Mouse (Mus musculus) right cerebral cortex, adult 18-20 months (tissue): ENCODE results near the gene Rara.
"Not testable (repeated sequence)": the region's sequence is repeated elsewhere in the genome, so short reads cannot be mapped to it uniquely, and the experiment has no call there.

Experiments used
- DNase-seq: peaks from one replicate; pipeline ENCODE4 v3.0.0; 2022; ENCODE audit warnings: mixed read lengths

Rara gene

DNA sequence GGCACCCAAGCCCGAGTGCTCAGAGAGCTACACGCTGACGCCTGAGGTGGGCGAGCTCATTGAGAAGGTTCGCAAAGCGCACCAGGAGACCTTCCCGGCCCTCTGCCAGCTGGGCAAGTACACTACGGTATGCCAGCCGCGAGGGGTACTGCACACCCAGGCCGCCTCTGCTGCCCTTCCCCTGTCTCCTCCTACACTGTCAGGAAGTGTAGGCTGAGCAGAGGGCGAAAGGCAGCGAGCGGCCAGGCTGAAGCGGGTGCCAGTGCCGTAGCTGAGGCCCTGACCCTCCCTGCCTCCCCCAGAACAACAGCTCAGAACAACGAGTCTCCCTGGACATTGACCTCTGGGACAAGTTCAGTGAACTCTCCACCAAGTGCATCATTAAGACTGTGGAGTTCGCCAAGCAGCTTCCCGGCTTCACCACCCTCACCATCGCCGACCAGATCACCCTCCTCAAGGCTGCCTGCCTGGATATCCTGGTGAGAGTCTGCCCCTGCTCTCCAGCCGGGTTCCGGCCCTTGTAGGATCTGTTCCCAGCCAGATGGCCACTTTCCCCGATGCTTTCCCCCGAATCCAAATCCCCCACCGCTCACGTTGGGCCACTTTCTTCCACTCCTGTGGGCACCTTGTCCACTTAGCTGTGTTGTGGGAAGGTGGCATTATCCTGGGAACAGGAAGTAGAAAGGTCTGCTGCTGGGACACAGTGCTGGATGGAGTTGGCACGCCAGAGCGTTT is 42.7 kb downstream of the Rara start:
- DNase-seq: no peak

- DNase-seq: no peak
Measured at GRCm38 (mm10) chr11:98971316-98972031, 43.9 kb downstream of the Rara start.

DNA sequence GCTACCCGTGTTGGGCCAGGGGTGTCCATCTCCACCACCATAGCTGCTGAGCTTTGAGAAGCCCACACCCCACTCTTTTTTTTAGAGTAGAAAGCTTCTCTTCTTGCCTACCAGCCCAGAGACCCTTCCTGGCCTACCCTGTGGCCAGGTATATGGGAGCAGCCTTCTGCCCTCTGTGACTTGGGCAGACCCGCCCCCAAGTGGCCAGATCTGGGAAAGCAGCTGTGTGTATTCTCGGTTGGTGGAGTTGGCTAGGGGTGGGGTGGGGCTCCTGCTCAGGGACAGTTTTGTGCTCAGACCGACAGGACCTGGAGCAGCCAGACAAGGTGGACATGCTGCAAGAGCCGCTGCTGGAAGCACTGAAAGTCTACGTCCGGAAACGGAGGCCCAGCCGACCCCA is 44.6 kb downstream of the Rara start:
- DNase-seq: peak; percentile 80

- DNase-seq: no peak
Measured at GRCm38 (mm10) chr11:98972801-98973360, 45.3 kb downstream of the Rara start.

GRCm38 (mm10) chr11:98973584-98973983 is 46.0 kb downstream of the Rara start:
- no peak for DNase-seq

DNA sequence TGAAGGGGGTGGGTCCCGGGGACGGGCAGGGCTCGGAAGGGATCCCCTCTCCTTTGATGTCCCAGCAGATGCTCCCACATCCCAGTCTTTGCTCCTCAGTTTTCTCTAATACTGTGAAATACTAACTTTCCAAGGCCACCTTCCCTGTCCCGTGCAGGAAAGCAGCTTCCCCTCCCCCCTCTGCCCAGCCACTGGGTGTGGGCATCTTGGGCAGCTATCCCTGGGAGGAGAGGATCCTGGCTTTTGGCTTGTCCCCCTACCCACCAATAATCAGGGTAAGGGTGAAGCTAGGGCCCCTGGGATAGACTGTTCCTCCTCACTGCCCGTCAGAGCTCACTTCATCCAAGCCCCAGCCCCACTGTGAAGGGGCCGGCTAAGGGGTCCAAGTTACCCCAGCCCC is 46.6 kb downstream of the Rara start:
- DNase-seq: no peak

DNA sequence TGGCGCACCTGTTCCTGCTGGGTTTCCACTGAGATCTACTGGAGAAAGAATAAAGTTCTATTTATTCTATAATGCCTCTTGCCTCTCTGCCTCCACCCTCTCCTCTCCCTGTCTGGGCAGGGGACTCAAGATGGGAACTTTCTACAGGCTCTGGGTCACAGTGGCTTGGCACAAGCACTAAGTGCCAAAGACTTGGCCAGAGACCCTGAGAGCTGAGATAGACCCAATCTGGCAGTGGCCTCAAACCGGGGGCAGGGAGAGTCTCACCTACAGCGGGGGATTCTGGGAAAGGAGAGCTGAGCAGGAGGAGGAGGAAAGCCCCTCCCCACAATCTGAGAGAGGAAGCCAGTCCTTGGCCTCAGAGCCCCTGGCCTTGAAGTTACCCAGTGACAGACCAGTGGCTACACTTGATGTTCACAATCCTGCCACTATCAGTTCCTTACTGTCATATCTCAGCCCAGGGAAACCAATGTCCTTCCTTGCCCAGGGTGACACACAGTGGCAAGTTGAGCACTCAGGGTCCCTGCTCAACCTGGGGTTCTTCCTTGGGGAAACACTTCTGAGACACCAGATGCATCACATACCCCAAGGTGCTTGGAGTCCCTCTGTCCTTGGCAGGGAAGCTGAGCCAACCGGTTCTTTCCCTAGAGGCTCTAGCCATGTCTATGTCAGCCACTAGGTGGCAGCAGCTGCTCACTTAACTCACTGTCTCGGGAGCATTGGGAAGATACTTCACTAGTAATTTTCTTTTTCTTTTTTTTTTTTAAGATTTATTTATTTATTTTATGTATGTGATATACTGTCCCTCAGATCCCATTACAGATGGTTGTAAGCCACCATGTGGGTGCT is 47.5 kb downstream of the Rara start:
- DNase-seq: peak; percentile 79

DNA sequence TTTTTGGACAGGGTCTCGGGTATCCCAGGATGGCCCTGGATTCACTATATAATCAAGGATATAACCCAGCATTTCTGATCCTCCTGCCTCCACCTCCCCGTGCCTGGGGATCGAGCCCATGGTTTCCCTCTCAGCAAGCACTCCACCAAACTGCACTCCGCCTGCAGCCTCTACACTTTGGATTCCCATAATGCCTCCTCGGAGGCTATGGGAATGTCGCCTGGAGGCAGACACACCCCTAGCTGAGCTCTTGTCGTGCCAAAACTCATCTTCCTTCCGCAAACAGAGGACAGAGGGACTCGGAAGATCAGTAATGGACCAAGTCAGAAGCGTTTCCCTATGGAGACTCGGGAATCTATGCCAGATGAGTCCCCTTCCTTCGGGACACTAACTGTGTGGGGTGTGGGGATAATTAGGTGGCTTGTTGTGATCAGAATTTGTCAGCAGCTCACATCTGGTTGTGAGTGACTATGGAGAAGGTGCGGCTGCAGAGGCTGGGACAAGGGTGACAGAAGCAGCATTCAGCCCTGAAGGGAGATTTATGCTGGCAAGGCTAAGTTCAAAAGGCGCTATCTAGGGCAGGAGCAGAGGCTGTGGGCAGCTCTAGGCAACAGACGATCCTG is 51.0 kb downstream of the Rara start:
- no peak for DNase-seq

DNA sequence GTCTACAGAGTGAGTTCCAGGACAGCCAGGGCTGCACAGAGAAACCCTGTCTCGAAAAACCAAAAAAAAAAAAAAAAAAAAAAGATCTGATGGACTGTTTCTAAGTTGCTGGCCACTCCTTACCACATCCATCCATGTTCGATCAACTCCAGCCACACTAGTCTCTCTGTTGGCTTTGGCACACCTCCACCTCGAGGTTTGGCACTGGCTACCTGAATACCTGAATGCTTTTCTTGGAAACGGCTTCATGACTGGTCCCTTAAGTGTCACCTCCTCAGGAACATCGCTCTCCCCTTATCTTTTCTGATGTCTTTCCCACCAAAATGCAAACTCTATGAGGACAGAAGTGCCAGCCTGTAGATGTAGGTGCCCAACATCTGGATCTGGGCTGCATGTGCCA is 51.7 kb downstream of the Rara start:
- DNase-seq: no peak

GRCm38 (mm10) chr11:98981289-98981996 is 53.8 kb downstream of the Rara start:
- no peak for DNase-seq

GRCm38 (mm10) chr11:98981997-98982772 is 54.6 kb downstream of the Rara start:
- DNase-seq: peak; percentile 84

- DNase-seq: no peak
Measured at GRCm38 (mm10) chr11:98982773-98983133, 55.1 kb downstream of the Rara start, which contains the start of gene Gjd3. Gene Gjd3 (minus strand): TSS chr11:98983016.

- DNase-seq: no peak
Measured at GRCm38 (mm10) chr11:98983551-98983950, 55.9 kb downstream of the Rara start.

DNA sequence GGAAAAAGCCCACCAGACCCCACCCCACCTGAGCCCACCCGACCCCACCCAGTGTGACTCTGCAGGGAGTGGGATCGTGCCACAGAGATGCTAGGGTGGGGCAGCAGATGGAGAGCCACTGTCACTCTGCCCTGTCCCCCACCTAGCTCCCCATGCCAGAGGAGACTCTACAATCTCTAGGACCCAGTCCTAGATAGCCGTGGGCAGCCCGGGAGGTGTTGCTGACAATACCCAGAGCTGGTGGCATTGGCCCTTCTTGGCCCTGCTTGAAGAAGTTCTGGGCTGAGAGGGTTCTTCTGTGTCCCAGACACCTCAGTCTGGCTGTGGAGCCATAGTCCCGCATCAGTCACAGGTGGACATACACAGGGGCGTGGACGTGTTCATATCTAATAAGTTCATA is 57.9 kb downstream of the Rara start:
- no peak for DNase-seq

DNA sequence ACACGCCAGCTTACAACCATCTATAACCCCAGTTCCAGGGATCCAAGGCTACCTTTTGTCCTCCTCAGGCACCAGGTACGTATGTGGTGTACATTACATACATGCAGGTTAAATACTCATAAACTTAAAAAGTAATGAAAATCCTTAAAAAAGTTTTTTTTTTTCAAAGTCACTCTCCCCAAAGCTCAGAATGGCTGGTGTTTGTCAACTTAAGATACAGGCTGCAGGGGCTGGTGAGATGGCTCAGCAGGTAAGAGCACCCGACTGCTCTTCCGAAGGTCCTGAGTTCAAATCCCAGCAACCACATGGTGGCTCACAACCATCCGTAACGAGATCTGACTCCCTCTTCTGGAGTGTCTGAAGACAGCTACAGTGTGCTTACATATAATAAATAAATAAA is 60.6 kb downstream of the Rara start:
- DNase-seq: not testable (repeated sequence)

DNA sequence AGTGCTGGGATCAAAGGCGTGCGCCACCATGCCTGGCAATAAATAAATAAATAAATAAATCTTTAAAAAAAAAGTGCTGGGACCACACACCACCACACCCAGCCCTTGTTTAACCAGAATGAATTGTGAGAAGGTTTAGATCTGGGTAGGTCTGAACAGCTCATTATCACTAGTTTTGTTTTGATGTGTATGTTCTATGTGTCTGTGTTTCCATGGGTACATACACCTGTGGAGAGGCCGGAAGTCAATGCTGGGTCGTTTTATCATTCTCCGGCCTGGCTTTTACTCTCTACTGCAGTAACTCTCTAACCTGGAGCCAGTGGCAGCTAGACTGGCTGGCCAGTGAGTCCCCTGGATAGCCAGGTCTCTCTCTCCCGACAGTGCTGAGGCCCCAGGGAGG is 63.2 kb downstream of the Rara start:
- DNase-seq: no peak

DNA sequence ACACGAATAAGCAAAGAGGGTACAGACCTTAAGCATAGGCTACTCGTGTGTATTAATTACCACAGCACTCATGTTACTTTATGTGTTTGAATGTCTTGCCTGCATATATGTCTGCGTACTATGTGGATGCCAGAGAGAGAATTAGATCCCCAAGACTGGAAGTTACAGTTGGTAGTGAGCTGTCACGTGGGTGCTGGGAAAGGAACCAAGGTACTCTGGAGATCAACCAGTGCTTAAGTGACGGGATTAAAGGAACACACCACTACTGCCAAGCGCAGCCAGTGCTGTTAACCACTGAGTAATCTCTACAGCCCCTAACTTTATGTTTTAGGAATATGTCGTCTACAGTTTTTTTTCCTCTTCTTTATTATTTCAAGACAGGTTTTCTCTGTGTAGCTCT is 68.4 kb downstream of the Rara start:
- no peak for DNase-seq

- DNase-seq: no peak
Measured at GRCm38 (mm10) chr11:98997659-98998058, 70.0 kb downstream of the Rara start.

DNA sequence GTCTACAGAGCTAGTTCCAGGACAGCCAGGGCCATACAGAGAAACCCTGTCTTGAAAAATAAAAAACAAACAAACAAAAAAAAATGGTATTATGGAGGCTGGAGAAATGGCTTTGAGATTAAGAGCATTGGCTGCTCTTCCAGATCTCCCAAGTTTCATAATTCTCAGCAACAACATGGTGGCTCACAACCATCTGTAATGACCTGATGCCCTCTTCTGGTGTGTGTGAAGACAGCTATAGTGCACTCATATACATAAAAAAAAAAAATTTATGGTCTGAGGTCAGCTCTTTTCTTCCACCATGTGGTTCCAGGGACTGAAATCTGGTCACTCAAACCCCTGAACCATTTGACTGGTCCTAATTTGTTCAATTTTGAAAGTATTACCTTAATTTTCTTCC is 71.2 kb downstream of the Rara start:
- DNase-seq: no peak

DNA sequence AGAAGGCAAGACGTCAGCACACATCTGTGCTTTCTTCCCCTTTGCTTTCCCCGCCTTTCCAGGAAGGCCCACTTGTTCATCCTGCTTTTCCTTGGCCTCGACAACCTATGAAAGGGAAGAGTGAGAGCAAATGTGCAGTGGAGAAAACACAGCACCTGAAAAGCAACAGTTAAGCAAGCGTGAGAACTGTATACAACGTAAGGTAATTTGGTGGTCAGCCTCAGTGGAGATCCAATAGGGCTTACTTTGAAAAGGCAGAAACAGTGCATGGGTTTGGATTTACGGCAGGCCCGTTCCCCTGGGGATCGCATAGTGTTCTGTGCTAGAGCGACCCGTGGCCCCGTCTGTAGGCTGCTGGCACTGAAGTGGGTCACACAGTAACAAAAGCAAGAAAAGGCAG is 71.6 kb downstream of the Rara start:
- no peak for DNase-seq

- DNase-seq: no peak
Measured at GRCm38 (mm10) chr11:99006788-99007187, 79.2 kb downstream of the Rara start.
